ENCODE assay signal across 15 mouse cellular contexts in the genomic region with DNA sequence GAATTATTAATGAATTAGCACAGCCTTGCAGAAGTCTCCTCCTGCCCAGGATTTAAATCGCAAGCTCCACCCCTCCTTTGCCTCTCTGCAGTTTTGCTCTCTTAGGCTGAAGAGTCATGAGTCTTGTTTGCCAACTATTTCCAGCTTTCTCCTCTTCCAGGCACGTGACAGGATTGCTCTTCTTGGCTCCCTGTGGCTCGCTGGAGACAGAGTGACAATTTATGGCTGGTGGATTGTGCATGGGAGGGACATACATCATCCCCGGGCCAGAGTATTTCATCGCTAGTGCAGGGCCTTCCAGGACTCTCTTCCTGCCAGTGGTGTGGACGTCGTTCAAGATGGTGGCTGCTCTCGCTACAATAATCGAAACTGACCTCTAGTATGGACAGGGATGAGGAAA.
DNase-seq lines count a peak whose midpoint lies in the region; ATAC-seq and TF ChIP-seq lines count a peak whose summit lies in the region.
"Had no signal": no experiment of that assay in that cellular context is flagged by ENCODE, and none has a peak within 500 bp of the region (broad histone marks: within the 10 kb centered on the region; RNA-seq: fewer than 3 reads in every experiment).

No protein-coding gene starts in this region.

- no peak for TF ChIP-seq POLR2A in kidney, adult 2 months (IDR thresholded peaks at IDR 0.05; ENCODE audit: low read depth, low read length)

- H3K4me3 ChIP-seq in C2C12 (ENCODE audit: insufficient read depth, poor library complexity, severe bottlenecking): no peak overlapping the region
- H3K4me3 ChIP-seq in kidney, adult 2 months (ENCODE audit: insufficient read depth, low read depth, low read length): no peak overlapping the region
- no peak overlapping the region for H3K4me3 ChIP-seq in limb, embryonic 10.5 days
- no peak overlapping the region for H3K4me3 ChIP-seq in forebrain, embryonic 10.5 days
- H3K4me3 ChIP-seq: embryonic facial prominence, embryonic 10.5 days; heart, embryonic 15.5 days; hindbrain, embryonic 13.5 days; layer of hippocampus, adult 2 months; liver, embryonic 12.5 days; myocyte had no signal

- peak; percentile 32 for DNase-seq in adipocyte (ENCODE audit: low spot score)
- peak; percentile 79 for DNase-seq in kidney, adult 2 months
- peak; percentile 24 for DNase-seq in limb, embryonic 10.5 days (ENCODE audit: low spot score)
- no peak for DNase-seq in forebrain, embryonic 10.5 days (ENCODE audit: extremely low spot score, low spot score)
- DNase-seq in layer of hippocampus, adult 9-10 months (ENCODE audit: low spot score): no peak
- DNase-seq: cerebellum, adult 9-10 months; thymus, postnatal 14 days had no signal

- no peaks in the 10 kb centered on the region for H3K27me3 ChIP-seq in C2C12 (ENCODE audit: control insufficient read depth, insufficient read depth, insufficient read length)
- H3K27me3 ChIP-seq in kidney, adult 2 months (replicated peaks; ENCODE audit: control insufficient read depth, insufficient read depth, low read length): no peaks in the 10 kb centered on the region
- no peaks in the 10 kb centered on the region for H3K27me3 ChIP-seq in limb, embryonic 10.5 days (ENCODE audit: low read depth, poor library complexity, severe bottlenecking)
- H3K27me3 ChIP-seq in forebrain, embryonic 10.5 days (ENCODE audit: poor library complexity, severe bottlenecking): no peaks in the 10 kb centered on the region
- H3K27me3 ChIP-seq: heart, embryonic 15.5 days; hindbrain, embryonic 13.5 days; liver, embryonic 12.5 days had no signal

- no peak overlapping the region for H3ac ChIP-seq in C2C12 (ENCODE audit: control insufficient read depth, insufficient read length, low read depth)

- H3K27ac ChIP-seq in kidney, adult 2 months (ENCODE audit: insufficient read depth, low read depth, low read length): no peak overlapping the region
- no peak overlapping the region for H3K27ac ChIP-seq in limb, embryonic 10.5 days
- H3K27ac ChIP-seq in forebrain, embryonic 10.5 days: no peak overlapping the region
- H3K27ac ChIP-seq: embryonic facial prominence, embryonic 10.5 days; heart, embryonic 15.5 days; hindbrain, embryonic 13.5 days; layer of hippocampus, adult 2 months; liver, embryonic 12.5 days had no signal

- 67% methylated on average over 9 of the region's 9 CpGs for WGBS in kidney, adult 2 months
- WGBS in limb, embryonic 10.5 days: 82% methylated on average over 9 of the region's 9 CpGs
- 90% methylated on average over 9 of the region's 9 CpGs for WGBS in forebrain, embryonic 10.5 days

- H3K79me2 ChIP-seq in C2C12 (ENCODE audit: control insufficient read depth, insufficient read depth): no peaks in the 10 kb centered on the region

- no peaks in the 10 kb centered on the region for H3K79me3 ChIP-seq in C2C12 (ENCODE audit: low read depth)

- no peaks in the 10 kb centered on the region for H3K36me3 ChIP-seq in C2C12 (ENCODE audit: control insufficient read depth, insufficient read depth)
- H3K36me3 ChIP-seq in kidney, adult 2 months (ENCODE audit: control insufficient read depth, insufficient read depth, low read length): no peaks in the 10 kb centered on the region
- no peaks in the 10 kb centered on the region for H3K36me3 ChIP-seq in limb, embryonic 10.5 days
- no peaks in the 10 kb centered on the region for H3K36me3 ChIP-seq in forebrain, embryonic 10.5 days (replicated peaks)
- H3K36me3 ChIP-seq: embryonic facial prominence, embryonic 10.5 days; heart, embryonic 15.5 days; hindbrain, embryonic 13.5 days; liver, embryonic 12.5 days had no signal

- no peak for ATAC-seq in megakaryocyte progenitor cell, adult 5-6 weeks (replicated peaks; ENCODE audit: poor library complexity)
- ATAC-seq: liver, embryonic 12.5 days had no signal

- TF ChIP-seq CTCF in C2C12 (IDR thresholded peaks at IDR 0.05; ENCODE audit: control insufficient read depth, insufficient read depth, insufficient read length): no peak
- no peak for TF ChIP-seq CTCF in kidney, adult 2 months (conservative IDR thresholded peaks at IDR 0.05; ENCODE audit: insufficient read depth, insufficient read length, low read depth, low read length)

- H3K9me3 ChIP-seq in limb, embryonic 10.5 days (replicated peaks): no peaks in the 10 kb centered on the region
- no peaks in the 10 kb centered on the region for H3K9me3 ChIP-seq in forebrain, embryonic 10.5 days
- H3K9me3 ChIP-seq: embryonic facial prominence, embryonic 10.5 days; heart, embryonic 15.5 days; hindbrain, embryonic 13.5 days; liver, embryonic 12.5 days had no signal

- H3K4me1 ChIP-seq in kidney, adult 2 months (ENCODE audit: control insufficient read depth, insufficient read depth, low read length): peaks cover 3% of the 10 kb centered on the region; the same call in 1 of the 2 replicates
- peaks cover 16% of the 10 kb centered on the region for H3K4me1 ChIP-seq in limb, embryonic 10.5 days
- H3K4me1 ChIP-seq in forebrain, embryonic 10.5 days: peaks cover 7% of the 10 kb centered on the region
- H3K4me1 ChIP-seq: liver, embryonic 12.5 days had no signal

TF ChIP-seq in C2C12, 6 proteins besides CTCF, POLR2A, EP300 and RAD21:
- TF ChIP-seq USF1 (IDR thresholded peaks at IDR 0.05; ENCODE audit: low read depth) (peak; percentile 50), MAX (IDR thresholded peaks at IDR 0.05) (no peak)

Comparison
In these comparisons a context has a peak if more than half of its experiments do, and no peak if none do; other contexts are left out.
1. DNase-seq: peak in adipocyte (single experiment), kidney, adult 2 months (single experiment) and limb, embryonic 10.5 days (single experiment); none in forebrain, embryonic 10.5 days (single experiment) and layer of hippocampus, adult 9-10 months (single experiment).